Mouse (Mus musculus) kidney, postnatal 4 days (tissue): Measurements from ENCODE around the gene Lmx1a.

Experiments
- DNase-seq, 2 experiments: peaks; one replicate each; pipeline ENCODE4 v3.0.0; 2021; ENCODE audit warnings: mixed read lengths in 2 of 2

Lmx1a gene

DNA sequence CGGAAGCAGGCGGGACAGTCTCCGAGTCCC lies at the start of gene Lmx1a:
TSS of gene Lmx1a (plus strand) at position 6 of the 30 bp plus-strand sequence.
- no peak for DNase-seq

DNA sequence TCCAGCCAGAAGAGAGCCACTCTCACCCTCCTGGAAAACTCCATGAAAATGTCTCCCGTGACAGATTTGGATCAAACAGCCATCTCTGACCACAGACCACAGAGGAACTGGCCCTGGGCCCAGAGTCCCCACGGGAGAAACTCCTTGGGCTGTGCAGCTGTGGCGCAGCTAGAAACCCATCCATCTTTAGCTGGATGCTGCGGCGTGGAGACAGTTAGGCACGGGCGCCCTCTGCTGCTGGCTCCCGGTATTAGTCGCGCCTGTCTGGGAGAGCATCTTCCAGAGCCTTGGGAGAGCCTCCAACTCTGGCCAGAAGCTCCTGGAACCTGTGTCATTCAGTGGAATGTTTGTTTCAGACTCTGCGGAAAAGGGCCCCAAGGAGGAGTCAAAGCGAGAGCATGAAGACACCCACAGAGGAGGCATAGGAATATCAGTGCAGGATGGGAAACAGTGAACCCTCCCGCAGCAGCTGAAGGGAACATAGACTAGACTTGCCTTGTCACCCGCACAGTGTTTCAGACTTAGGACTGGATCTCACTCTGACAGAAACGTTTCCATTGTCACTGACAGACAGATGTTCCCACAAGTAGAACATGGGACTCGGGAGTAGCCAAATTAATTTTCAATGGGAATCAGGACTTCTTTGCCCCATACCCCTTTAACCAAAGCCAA lies 44.0 kb upstream of the Lmx1a start:
- peak; percentile 94 to 96 for DNase-seq

GRCm38 (mm10) chr1:167648670-167649069 lies 40.4 kb upstream of the Lmx1a start:
- no peak for DNase-seq

- peak in 1 of 2 experiments; percentile 18 for DNase-seq
These were observed 39.9 kb upstream of the Lmx1a start for GRCm38 (mm10) chr1:167649122-167649633.

DNA sequence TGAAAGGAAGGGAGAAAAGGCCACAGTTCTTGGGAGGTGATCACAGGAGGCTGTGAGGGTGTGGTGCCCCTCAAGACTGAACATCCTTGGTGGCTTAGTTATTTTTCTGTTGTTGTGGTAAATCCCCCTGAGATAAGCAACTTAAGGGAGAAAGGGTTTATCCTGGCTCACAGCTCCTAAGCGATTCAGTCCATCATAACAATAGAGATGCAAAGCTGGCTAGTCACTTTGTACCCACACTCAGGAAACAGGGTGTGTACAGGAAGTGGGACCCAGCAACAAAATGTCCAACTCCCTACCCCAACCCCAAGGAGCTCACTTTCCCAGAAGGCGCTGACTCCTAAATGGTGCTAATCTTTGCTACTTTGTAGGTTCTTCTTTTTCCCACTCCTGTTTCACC lies 36.7 kb upstream of the Lmx1a start:
- no peak for DNase-seq

GRCm38 (mm10) chr1:167659065-167659464 lies 30.0 kb upstream of the Lmx1a start:
- no peak for DNase-seq

DNA sequence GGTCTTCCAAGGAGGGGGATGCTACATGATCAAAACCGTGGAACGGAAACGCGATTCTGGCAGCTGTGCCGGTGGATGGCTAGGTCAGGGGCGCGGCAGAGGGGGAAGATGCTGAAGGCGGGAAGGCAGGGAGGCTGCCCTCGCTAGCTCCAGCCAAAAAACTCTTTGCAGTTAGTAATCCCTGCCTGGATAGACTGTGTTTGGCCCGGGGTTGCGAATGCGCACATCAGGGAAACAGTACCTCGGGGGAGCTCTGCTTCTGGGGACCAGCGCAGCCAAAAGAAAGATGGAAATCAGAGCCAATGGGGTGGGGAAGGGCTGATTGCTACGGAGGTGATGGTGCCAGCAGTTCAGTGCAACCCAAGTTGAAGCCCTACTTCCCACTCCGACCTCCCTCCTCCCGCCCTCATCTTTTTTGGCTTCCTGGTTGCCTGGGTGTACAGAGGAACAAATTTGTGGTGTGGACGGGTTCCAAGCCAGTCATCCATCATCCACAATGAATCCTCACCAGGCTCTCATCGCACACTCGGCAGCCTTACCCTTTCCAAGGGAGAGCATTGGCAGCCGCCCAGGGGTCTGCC lies 28.4 kb upstream of the Lmx1a start:
- DNase-seq = peak; percentile 63 to 66

- DNase-seq = peak in 1 of 2 experiments; percentile 11
These were observed 27.9 kb upstream of the Lmx1a start for GRCm38 (mm10) chr1:167661123-167661522.

DNA sequence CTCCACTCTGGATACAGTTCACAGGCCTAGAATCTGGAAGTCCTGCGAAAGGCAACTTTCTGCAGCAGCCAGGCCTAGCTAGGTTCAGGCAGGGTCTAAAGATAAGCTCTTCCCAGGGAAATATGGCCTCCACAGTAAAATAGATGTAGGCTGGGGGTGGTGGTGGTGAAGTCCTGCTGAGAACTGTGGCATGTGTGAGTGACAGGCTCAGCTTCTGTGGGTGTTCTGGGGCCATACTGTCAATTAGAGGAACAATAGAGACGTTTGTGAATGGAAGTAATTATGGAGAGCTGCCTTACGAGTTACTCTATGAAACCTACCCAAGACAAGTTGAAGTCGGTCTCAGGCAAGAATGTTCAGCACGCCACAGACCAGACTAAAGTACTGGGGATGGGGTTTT lies 25.9 kb upstream of the Lmx1a start:
- no peak for DNase-seq

- peak; percentile 79 to 80 for DNase-seq
These were observed 19.2 kb upstream of the Lmx1a start for GRCm38 (mm10) chr1:167669796-167670195.

GRCm38 (mm10) chr1:167672433-167672987 lies 16.5 kb upstream of the Lmx1a start:
- no peak for DNase-seq

GRCm38 (mm10) chr1:167679061-167679460 lies 10.0 kb upstream of the Lmx1a start:
- DNase-seq = no peak

DNA sequence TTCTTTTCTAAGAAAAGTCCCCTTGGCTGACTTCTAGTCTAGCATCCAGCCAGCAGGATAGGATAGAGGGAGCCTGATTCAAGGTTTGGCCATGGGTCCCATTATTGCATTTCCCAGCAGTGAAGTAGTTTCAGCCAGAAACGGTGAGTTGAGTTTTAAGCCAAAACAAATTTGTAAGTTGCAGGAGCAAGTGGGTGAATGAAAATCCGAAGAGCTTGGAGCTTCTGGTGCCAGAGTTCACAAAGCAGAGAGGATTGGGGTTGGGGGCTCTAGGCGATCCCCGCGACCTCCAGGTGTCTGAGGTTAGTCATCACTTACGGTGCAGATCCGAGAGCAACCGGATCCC lies 1.1 kb upstream of the Lmx1a start:
- no peak for DNase-seq

DNA sequence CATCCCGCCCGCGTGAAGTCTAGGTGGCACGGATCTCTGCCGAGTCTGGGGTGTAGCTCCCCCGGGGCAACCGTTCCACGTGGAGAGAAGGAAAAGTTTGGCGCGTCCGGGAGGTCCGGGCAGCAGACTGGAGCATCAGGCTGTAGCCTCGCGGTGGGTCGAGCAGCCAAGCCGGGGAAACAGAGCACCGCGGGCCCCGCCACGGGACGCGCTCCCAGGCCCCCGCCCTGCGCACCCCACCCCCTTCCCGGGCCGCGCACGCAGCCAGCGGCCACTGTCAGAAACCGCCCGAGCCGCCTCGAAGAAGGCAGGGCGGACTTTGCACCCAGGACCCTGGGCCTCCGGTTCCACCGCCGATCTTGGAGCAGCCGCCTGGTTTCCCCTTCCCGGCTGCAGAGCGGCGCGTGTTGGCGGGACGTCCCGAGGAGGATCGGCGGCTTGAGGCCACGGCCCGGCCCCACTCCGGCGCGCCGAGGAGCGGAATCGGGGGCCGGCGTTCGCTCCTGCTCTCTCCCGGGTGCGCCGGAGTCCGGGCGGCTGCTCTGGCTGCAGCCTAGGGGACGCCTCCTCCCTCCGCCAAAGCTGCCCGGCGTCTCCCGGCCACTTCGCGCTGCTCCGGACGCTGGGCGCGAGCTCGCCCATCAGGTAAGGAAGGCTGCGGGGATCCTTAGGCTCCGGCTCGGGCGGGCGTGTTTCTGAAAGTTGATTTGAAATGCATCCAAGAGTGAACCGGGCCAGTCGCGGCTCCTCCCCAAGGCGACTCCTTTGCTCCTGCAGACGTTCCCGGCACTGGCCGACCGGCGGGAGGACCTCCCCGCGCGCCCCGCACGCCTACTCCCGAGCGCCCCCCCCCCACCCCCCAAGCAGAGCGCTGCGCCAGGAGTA lies 448 bp upstream of the Lmx1a start:
- peak; percentile 52 to 64 for DNase-seq

GRCm38 (mm10) chr1:167689262-167690137 lies 463 bp downstream of the Lmx1a start:
- peak; percentile 7 to 15 for DNase-seq

DNA sequence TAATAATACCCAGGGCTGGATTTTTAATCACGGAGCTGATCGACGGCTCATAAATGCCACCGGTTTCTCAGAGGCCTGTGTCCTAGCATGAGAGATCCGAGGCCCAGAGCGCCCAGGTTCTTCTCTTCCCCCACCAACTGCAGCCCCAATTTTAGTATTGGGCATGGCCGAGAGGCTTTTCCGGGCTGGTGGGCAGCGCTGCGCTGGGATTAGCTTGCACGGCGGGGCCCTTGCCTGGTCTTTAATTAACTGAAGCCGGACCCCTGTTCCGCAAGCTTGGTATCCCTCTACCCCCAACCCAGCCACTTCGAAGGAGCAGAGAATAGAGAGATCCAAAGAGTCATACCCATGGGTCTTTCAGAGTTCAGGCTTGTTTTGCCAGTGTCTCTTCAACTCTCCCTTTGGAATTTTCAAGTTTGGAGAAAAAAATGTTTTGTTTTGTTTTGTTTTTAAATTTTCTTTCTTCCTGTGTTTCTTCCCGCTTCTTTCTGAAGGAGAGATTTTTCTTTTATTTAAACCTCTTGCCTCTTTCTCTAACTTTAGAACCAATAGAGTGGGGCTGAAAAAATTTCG lies 1.2 kb downstream of the Lmx1a start:
- DNase-seq = peak; percentile 31 to 41

DNA sequence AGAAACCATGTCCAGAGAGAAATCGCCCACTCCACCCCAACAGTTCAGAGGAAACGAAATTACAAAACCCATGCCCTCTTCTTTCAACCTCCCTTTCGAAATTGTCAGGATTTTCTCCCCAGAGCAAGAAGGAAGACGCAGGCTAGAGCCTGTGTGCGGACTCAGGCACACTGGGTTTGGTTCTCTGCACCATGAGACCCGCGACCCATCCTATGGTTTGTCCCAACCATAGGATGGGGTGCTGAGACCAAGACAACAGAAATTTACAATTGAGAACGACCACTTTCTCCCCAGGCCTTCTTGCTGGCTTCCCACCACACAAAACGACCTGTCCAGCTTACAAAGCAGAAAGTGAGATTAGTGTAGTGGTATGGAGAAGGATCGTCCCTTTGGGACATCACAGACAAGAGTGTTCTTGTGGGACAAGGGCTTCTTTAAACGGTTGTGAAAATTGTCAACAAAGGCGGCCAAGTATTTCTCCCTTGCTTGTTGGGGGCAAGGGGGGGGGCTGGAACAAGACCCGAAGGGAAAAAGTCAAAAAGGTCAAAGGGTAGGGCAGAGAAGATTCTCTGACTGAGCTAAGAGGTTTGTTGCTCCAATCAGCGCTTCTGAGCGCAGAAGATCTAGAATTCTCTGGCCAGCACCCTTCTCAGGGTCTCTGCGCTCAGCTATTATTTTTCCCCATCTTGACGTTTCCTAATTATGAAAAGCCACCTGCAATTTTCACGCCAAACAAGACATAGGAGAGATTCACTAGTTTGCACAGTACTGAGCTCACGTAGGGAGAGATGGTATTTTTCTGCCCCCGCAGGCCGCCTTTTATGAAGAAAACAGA lies 1.9 kb downstream of the Lmx1a start:
- DNase-seq = peak in 1 of 2 experiments; percentile 17

- peak; percentile 19 to 34 for DNase-seq
These were observed 3.1 kb downstream of the Lmx1a start for GRCm38 (mm10) chr1:167691911-167692682.

DNA sequence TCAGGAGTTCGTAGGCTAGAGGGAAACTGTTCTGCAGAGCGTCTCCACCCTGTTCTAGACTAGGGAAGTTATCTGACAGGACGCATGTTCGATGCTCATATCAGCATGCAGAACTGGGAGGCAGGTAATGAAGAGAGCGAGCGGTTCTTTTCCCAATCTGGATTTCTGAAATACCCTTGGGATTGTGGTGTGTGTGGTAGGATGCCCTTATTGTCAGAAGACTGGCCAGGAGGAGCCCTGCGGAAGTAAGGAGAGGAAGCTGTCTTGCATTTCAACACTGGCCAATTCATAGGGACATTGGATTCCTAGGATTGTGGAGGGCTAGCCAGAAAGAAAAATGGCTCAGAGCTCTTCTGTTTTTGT lies 3.6 kb downstream of the Lmx1a start:
- DNase-seq = no peak

GRCm38 (mm10) chr1:167693499-167694240 lies 4.6 kb downstream of the Lmx1a start:
- DNase-seq = no peak
